Mouse (Mus musculus) intestine, embryonic 16.5 days (tissue): Measurements from ENCODE around the gene Cmc1. TPM values are rescaled to one million over a fixed set of nuclear protein-coding genes. Genes with fewer than 3 reads are reported as not detected.

ENCODE experiments used
- ATAC-seq: fragments of 200-750 bp; cut with Nextera tagmentation; 2 replicates; pipeline ENCODE4 v1.8.0; 2017; ENCODE audit warnings: moderate TSS enrichment, moderate library complexity
- H3K27ac ChIP-seq: fragments of 300-500 bp; sonication (generic); 2 replicates; pipeline ENCODE4 v1.5.1; 2014; ENCODE audit warnings: mild to moderate bottlenecking, low read length
- H3K27me3 ChIP-seq: fragments of 300-500 bp; sonication (generic); replicated peaks from 2 replicates; pipeline ENCODE4 v1.6.1; 2014; ENCODE audit warnings: low read length, control low read depth, mixed read lengths; ENCODE audit not compliant: control insufficient read depth, insufficient read depth
- H3K36me3 ChIP-seq: fragments of 300-500 bp; sonication (generic); 2 replicates; pipeline ENCODE4 v1.6.1; 2014; ENCODE audit warnings: low read length, control low read depth; ENCODE audit not compliant: control insufficient read depth, insufficient read depth
- H3K4me1 ChIP-seq: fragments of 300-500 bp; sonication (generic); 2 replicates; pipeline ENCODE4 v1.6.1; 2014; ENCODE audit warnings: low read length, control low read depth, mixed read lengths; ENCODE audit not compliant: control insufficient read depth, insufficient read depth
- H3K4me2 ChIP-seq: fragments of 300-500 bp; sonication (generic); 2 replicates; pipeline ENCODE4 v1.6.1; 2014; ENCODE audit warnings: low read depth, low read length, control low read depth
- H3K4me3 ChIP-seq: fragments of 300-500 bp; sonication (generic); 2 replicates; pipeline ENCODE4 v1.5.1; 2014; ENCODE audit warnings: mild to moderate bottlenecking, low read length
- H3K9ac ChIP-seq: fragments of 300-500 bp; sonication (generic); 2 replicates; pipeline ENCODE4 v1.6.1; 2014; ENCODE audit warnings: low read depth, low read length
- H3K9me3 ChIP-seq: fragments of 300-500 bp; sonication (generic); 2 replicates; pipeline ENCODE4 v1.6.1; 2016; ENCODE audit warnings: low read length, control low read depth; ENCODE audit not compliant: control insufficient read depth
- WGBS: fragments of 180-500 bp; shearing (Covaris S2); extraction: QIAGEN DNeasy Blood & Tissue Kit; methylation state at CpG from one replicate; pipeline ENCODE4 v1.1.7; 2014; 5-methylcytosine and 5-hydroxymethylcytosine counted together
- polyA plus RNA-seq: library from polyadenylated mRNA; unstranded; fragments of >200 nt; fragmentation: Nextera tagmentation; extraction: Ambion mirVana; gene quantifications from 2 replicates; pipeline ENCODE4 v1.2.1, GENCODE M21; 2015

Cmc1 gene
- polyA plus RNA-seq, 1 experiment from 2014 or later, result 57.6 TPM

DNA sequence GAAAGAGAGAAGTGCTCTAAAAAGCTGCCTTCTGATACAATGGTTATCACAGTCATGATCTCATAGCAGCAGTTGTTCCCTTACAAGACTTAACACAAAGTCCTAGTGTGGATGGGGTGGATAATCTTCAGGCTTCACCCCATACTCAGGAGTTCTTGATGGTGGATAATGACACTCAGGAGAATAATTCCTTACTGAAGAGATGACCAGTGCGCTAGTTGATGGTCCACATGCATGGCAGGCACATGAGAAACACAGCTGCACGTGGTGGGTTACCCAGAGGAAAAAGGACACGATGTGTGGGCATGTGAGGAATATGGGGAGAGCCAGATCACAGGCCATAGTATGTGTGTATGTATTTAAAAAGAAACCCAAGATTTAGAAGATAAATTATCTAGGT, 106.4 kb downstream of the Cmc1 start:
- 91% methylated on average over 3 of the region's 3 CpGs for WGBS
- Histone ChIP-seq H3K9me3 (no peaks in the 10 kb centered on the region), H3K4me2 (no peak overlapping the region), H3K27me3 (no peaks in the 10 kb centered on the region), H3K36me3 (peaks cover 4% of the 10 kb centered on the region; the same call in 1 of the 2 replicates), H3K4me1 (peaks cover 17% of the 10 kb centered on the region), H3K9ac (no peak overlapping the region), H3K4me3 (no peak overlapping the region), H3K27ac (no peak overlapping the region)
- ATAC-seq, result no peak

GRCm38 (mm10) chr9:118042738-118043137, 107.2 kb downstream of the Cmc1 start:
- 82% methylated on average over 4 of the region's 4 CpGs for WGBS
- no peak for ATAC-seq
- H3K27ac ChIP-seq, result no peak overlapping the region
- no peaks in the 10 kb centered on the region for H3K27me3 ChIP-seq
- peaks cover 17% of the 10 kb centered on the region for H3K4me1 ChIP-seq
- H3K9me3 ChIP-seq, result no peaks in the 10 kb centered on the region
- no peak overlapping the region for H3K4me2 ChIP-seq
- no peak overlapping the region for H3K4me3 ChIP-seq
- no peaks in the 10 kb centered on the region for H3K36me3 ChIP-seq
- no peak overlapping the region for H3K9ac ChIP-seq

GRCm38 (mm10) chr9:118041646-118042045, 108.3 kb downstream of the Cmc1 start:
- Histone ChIP-seq H3K27me3 (no peaks in the 10 kb centered on the region), H3K36me3 (no peaks in the 10 kb centered on the region), H3K4me3 (peak overlapping the region; percentile 89), H3K4me1 (peaks cover 17% of the 10 kb centered on the region), H3K9ac (peak overlapping the region; percentile 31; the same call in 1 of the 2 replicates), H3K9me3 (no peaks in the 10 kb centered on the region), H3K4me2 (peak overlapping the region; percentile 60), H3K27ac (no peak overlapping the region)
- ATAC-seq, result no peak
- WGBS, result 17% methylated on average over 5 of the region's 5 CpGs

DNA sequence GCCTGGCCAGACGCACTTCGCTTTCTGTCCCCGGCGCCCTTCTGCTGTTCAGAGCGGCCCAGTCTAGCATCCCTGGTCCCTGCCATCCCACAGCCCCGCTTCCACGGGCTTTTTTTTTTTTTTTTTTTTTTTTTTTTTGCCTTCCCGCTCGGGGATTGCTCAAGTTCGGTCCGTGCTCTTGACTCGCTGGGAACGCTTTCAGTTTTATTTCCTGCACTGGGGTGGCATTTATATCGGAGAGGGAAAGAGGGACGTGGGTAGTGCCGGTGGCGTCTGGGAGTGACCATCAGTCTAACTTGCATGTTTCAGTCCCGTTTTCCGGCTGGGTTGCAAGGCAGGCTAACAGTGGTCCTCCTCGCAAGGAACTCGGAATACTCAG, 109.0 kb downstream of the Cmc1 start:
- H3K9ac ChIP-seq, result peak overlapping the region; percentile 95
- H3K27ac ChIP-seq, result peak overlapping the region; percentile 98
- ATAC-seq, result no peak
- peaks cover 17% of the 10 kb centered on the region for H3K4me1 ChIP-seq
- H3K4me3 ChIP-seq, result peak overlapping the region; percentile 89
- no peaks in the 10 kb centered on the region for H3K36me3 ChIP-seq
- H3K9me3 ChIP-seq, result no peaks in the 10 kb centered on the region
- peak overlapping the region; percentile 60 for H3K4me2 ChIP-seq
- no peaks in the 10 kb centered on the region for H3K27me3 ChIP-seq
- under 1% methylated on average over 21 of the region's 21 CpGs for WGBS

GRCm38 (mm10) chr9:118040218-118041021, 109.6 kb downstream of the Cmc1 start, which contains the start of gene Azi2:
Azi2 (plus strand) TSS chr9:118040499.
- Histone ChIP-seq H3K9me3 (no peaks in the 10 kb centered on the region), H3K27me3 (no peaks in the 10 kb centered on the region), H3K4me2 (peak within 1 kb of the TSS; percentile 80), H3K9ac (peak within 1 kb of the TSS; percentile 95), H3K4me3 (peak within 1 kb of the TSS; percentile 89), H3K4me1 (peaks cover 17% of the 10 kb centered on the region), H3K27ac (peak within 1 kb of the TSS; percentile 98), H3K36me3 (no peaks in the 10 kb centered on the region)
- WGBS, result under 1% methylated on average over 86 of the region's 87 CpGs
- peak; percentile 99 for ATAC-seq

- Histone ChIP-seq H3K36me3 (no peaks in the 10 kb centered on the region), H3K4me2 (no peak overlapping the region), H3K9me3 (no peaks in the 10 kb centered on the region), H3K4me3 (no peak overlapping the region), H3K27ac (no peak overlapping the region), H3K27me3 (no peaks in the 10 kb centered on the region), H3K4me1 (no peaks in the 10 kb centered on the region), H3K9ac (no peak overlapping the region)
- WGBS, result 82% methylated on average over 3 of the region's 3 CpGs
- no peak for ATAC-seq
These were observed 115.0 kb downstream of the Cmc1 start for GRCm38 (mm10) chr9:118034990-118035389.

DNA sequence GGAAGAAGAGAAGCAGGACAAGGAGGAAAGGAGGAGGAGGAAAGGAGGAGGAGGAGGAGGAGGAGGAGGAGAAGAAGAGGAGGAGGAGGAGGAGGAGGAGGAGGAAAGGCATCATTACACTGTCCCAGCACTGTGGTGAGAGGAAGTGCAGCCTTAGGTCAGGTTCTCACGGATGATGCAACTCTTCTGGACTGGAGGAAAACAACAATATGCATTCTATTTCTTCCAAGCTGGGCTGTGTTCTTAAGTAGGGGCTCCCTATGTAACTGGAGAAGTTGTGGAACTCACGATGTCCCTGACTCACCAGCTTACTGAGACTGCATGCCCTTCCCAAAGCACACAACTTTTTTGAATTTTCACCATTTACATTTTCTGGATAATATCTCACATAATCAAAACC, 118.3 kb downstream of the Cmc1 start:
- ATAC-seq, result no peak
- no peak overlapping the region for H3K27ac ChIP-seq
- no peaks in the 10 kb centered on the region for H3K9me3 ChIP-seq
- H3K36me3 ChIP-seq, result no peaks in the 10 kb centered on the region
- H3K4me3 ChIP-seq, result no peak overlapping the region
- no peak overlapping the region for H3K9ac ChIP-seq
- H3K27me3 ChIP-seq, result no peaks in the 10 kb centered on the region
- no peaks in the 10 kb centered on the region for H3K4me1 ChIP-seq
- no peak overlapping the region for H3K4me2 ChIP-seq
- 42% methylated on average over 2 of the region's 2 CpGs for WGBS

- no peak overlapping the region for H3K27ac ChIP-seq
- H3K9me3 ChIP-seq, result no peaks in the 10 kb centered on the region
- H3K27me3 ChIP-seq, result no peaks in the 10 kb centered on the region
- H3K4me2 ChIP-seq, result no peak overlapping the region
- no peaks in the 10 kb centered on the region for H3K36me3 ChIP-seq
- H3K9ac ChIP-seq, result no peak overlapping the region
- 80% methylated on average over 1 of the region's 1 CpGs for WGBS
- no peaks in the 10 kb centered on the region for H3K4me1 ChIP-seq
- H3K4me3 ChIP-seq, result no peak overlapping the region
- ATAC-seq, result no peak
These were observed 119.7 kb downstream of the Cmc1 start for GRCm38 (mm10) chr9:118030252-118030651.

DNA sequence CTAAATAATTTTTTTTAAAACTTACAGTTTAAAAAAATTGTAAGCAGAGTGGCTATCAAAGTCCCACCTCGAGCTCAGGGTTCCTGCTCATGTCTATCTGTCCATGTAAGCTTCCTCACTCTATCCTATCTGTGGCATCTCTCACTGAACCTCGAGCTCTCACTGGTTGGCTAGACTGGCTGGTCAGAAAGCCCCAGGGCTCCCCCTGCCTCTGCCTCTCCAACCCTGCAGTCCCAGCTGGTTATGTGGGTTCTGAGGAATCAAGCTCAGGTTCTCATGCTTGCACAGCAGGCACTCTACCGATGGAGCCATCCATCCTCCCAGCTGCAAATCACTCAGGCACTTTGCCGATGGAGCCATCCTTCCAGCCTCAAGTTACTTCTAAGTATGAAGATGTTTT, 120.5 kb downstream of the Cmc1 start:
- H3K4me2 ChIP-seq, result no peak overlapping the region
- H3K9ac ChIP-seq, result no peak overlapping the region
- H3K27ac ChIP-seq, result no peak overlapping the region
- ATAC-seq, result no peak
- H3K4me1 ChIP-seq, result no peaks in the 10 kb centered on the region
- no peaks in the 10 kb centered on the region for H3K36me3 ChIP-seq
- no peaks in the 10 kb centered on the region for H3K27me3 ChIP-seq
- no peak overlapping the region for H3K4me3 ChIP-seq
- no peaks in the 10 kb centered on the region for H3K9me3 ChIP-seq
- 54% methylated on average over 4 of the region's 4 CpGs for WGBS
